Mouse (Mus musculus): ENCODE measurements at regions not wholly inside any gene's neighbourhood (a gene's known extent, or its start where the extent isn't known, plus 50 kb on each side); places are given as distances from the start of the nearest gene placed in this dataset.

DNA sequence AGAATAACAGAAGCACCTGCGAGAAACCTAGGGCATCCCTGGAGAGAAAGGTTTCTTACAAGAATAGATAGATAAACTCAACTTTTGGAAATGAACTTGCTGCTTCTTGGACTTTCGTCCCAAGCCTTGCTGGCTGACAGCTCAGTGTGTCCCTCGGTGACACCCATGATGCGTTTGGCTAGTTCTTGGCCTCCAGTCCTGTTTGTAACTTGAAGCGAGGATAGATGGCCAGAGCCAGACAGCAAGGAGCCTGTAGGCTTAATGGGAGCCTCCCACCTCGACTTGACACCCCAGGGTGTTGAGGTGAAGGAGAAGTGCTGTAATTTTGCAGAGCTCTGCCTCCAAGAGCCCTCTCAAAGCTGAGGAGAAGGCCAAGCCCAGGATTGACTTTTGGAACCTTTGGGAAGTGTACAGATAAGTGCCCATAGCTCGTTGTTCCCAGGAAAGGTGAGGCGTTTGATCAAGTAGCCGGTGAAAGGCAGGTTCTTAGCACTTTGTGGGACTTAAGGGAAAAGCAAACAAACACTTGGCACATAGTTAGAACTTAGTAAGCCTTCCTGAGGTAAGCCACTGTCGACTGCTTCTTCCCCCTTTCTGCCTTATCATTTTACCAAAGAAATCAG lies 148.3 kb downstream of the Sox9 start:
- TF ChIP-seq POLR2A (IDR thresholded peaks at IDR 0.05; ENCODE audit: borderline replicate concordance, extremely low read depth, insufficient read depth, insufficient read length, poor library complexity, severe bottlenecking) (no peak), CTCF (IDR thresholded peaks at IDR 0.05; ENCODE audit: borderline replicate concordance, extremely low read depth, insufficient read depth, insufficient read length) (no peak)

Measured in brain, embryonic 14.5 days (tissue).